Mouse (Mus musculus) bone marrow macrophage, adult 2 months (primary cell): ENCODE results near the gene Ess2. TPM values are rescaled to one million over a fixed set of nuclear protein-coding genes. Genes with fewer than 3 reads are reported as not detected.
A peak's percentile ranks its signal among the peaks of the same experiment; 100 is the strongest.

ENCODE experiments used
- H3K27ac ChIP-seq: 2 replicates; pipeline ENCODE4 v1.5.1; 2012; ENCODE audit warnings: low read depth, low read length; ENCODE audit not compliant: insufficient read depth
- H3K4me1 ChIP-seq: 2 replicates; pipeline ENCODE4 v1.6.1; 2012; ENCODE audit warnings: low read length; ENCODE audit not compliant: control insufficient read depth, insufficient read depth
- H3K4me3 ChIP-seq: 2 replicates; pipeline ENCODE4 v1.5.1; 2012; ENCODE audit warnings: mild to moderate bottlenecking, low read length, moderate library complexity; ENCODE audit not compliant: insufficient read depth
- CTCF ChIP-seq: IDR thresholded peaks from 2 replicates; pipeline ENCODE4 v1.5.1; 2012; ENCODE audit warnings: low read depth, mild to moderate bottlenecking, low read length, moderate library complexity
- POLR2A ChIP-seq: IDR thresholded peaks from 2 replicates; pipeline ENCODE4 v1.6.1; 2012; ENCODE audit warnings: mild to moderate bottlenecking, low read depth, low read length, borderline replicate concordance
- polyA plus RNA-seq: library from polyadenylated mRNA; stranded (reverse); fragments of >200 nt; gene quantifications from 2 replicates; pipeline ENCODE4 v1.2.4, GENCODE M21; 2012; ENCODE audit not compliant: missing spikeins, insufficient read depth, insufficient read length

Ess2 gene
- polyA plus RNA-seq, 1 experiment = 20.1 TPM

DNA sequence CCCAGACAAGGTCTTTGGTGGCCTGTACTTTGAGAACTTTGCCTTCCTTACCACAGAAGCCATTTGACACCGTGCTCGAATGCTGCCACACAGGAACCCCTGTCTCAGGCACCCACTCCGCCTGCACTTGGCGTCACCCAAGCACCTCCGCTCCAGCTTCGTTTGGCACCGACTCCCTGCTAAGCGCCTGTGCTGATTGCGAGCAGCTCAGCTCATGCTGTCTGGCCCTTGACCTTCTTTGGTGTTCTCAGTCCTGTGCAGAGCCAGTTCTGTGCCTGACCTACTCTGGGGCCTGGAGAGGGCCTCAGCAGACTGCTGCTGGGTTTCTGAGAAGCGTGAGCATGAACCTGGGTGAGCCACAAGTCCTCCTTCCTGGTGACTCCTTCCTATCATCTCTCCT lies 25.6 kb upstream of the Ess2 start:
- Histone ChIP-seq H3K4me1 (peaks cover 11% of the 10 kb centered on the region), H3K27ac (no peak overlapping the region), H3K4me3 (no peak overlapping the region)
- TF ChIP-seq CTCF (no peak), POLR2A (no peak)

DNA sequence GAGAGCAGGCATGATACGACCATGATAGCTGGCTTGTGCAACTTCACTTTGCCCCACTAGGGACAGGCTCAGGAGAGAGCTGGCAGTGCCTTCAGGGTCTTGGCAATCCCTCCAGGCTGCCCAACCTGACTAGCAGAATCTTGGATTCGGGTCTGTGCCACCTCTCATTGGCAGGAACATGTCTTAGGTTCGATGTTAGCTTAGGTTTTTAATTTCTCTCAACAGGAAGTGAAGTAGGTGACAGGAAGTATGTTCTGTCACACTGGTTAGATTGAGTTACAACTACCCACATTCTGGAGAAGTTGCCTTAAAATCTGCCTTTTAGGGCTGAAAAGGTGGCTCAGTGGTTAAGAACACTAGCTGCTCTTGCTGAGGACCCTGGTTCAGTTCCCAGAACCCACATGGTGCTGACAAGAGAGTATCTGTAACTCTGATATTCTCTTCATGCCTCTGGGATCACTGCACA lies 23.3 kb upstream of the Ess2 start:
- H3K27ac ChIP-seq = no peak overlapping the region
- no peak overlapping the region for H3K4me3 ChIP-seq
- TF ChIP-seq CTCF = no peak
- no peak for TF ChIP-seq POLR2A
- H3K4me1 ChIP-seq = peaks cover 11% of the 10 kb centered on the region

DNA sequence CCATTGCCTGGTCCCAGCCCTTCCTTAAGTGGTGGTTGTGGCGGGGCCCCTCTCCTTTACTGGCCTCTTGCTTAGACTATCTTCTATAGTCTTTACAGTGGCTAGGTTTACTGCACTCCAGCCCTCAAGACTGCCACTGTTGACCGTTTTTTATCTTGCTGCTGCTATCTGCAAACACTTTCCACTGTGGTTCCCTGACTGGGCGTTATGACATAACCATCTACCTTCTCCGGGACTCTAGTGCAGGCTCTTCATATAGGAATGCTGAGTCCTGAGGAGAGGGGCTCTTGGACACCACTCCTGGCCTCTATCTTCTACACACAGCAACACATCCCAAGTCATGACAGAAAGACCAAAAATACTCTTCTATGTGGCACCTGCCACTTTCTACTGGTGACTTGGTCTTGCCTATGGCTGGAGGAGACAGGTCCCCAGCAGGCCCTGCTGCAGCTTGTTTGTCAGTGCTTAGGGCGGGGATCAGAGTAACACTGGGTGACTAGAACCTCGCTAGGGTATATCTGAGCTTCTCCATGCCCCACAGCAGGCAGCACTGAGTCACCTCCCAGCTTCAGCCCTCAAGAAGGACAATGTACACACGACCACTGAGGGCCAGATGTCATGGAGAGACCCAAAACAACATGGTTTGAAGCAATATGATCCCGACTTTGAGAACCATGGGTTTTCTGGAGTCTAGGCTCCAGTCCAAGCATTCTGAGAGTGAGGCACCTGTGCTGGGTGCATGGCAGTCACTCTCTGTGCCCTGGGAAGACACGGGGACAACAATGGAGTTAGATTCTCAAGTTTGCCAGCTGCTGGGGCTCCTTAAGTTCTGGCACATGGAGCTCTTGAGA lies 22.7 kb upstream of the Ess2 start:
- Histone ChIP-seq H3K4me1 (peaks cover 15% of the 10 kb centered on the region), H3K4me3 (no peak overlapping the region), H3K27ac (no peak overlapping the region)
- TF ChIP-seq CTCF = no peak
- no peak for TF ChIP-seq POLR2A

DNA sequence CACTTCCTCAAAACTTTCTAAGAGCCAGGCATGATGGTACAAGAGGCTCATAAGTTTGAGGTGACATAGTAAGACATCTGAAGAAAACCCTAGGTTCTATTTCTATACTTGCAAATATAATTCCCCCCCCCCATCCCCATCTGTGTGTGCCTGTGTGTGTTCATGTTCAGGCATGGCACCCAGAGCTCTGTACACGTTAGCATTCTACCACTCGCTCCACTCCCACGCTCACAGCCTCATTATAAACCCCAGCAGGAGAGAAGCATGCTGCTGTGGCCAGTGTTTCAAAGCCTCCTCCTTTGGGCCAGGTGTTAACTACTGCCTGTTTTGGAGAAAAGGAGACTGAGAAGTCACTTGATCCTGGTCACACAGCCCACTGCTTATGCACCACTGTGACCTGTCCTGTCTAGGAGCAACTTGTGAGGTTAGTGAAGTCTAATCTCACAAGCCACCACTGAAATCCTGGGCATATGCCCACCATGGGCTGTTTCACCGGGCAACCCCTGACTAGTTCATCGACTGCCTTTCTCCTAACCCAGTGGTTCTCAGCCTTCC lies 20.8 kb upstream of the Ess2 start:
- no peak overlapping the region for H3K4me3 ChIP-seq
- H3K4me1 ChIP-seq = peaks cover 17% of the 10 kb centered on the region
- H3K27ac ChIP-seq = no peak overlapping the region
- no peak for TF ChIP-seq CTCF
- TF ChIP-seq POLR2A = no peak

DNA sequence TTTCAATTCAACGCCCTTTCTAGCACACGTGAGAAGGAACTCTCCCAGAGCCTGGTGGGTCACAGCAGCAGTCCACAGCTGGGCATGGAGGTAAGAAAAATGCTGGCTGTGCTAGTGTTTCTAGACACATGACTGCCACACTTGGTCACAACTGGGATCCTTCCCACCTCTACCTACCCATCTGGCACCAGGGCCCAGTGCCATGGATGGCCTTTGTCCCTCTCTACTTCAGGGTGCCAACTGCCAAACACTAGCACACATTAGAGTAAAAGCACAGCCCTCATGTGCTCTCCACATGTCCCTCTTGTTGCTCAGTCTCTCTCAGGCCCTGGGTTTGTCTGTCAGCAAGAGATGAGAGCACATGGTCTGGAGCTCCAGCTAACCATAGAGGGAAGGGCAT lies 18.5 kb upstream of the Ess2 start:
- no peak for TF ChIP-seq POLR2A
- TF ChIP-seq CTCF = no peak
- Histone ChIP-seq H3K4me1 (peaks cover 14% of the 10 kb centered on the region), H3K27ac (no peak overlapping the region), H3K4me3 (no peak overlapping the region)

DNA sequence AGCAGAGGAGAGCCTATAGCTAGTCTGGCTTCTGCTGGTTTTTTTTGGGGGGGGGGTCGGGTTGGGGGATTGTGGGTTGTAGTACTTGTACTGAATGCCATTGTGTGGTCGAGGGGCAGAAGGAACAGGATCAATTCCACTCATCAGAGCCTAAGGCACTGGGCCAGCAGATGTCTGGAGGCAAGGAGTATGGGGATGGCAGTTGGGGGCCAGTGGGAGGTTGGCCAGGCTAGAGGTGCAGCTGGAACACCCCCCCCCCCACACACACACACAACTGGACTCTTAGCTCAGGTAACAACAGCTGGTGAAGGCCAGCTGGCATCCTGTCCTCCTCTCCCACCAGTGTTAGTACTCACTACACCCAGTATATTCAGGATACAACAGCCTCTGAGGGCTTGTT lies 18.1 kb upstream of the Ess2 start:
- H3K4me1 ChIP-seq = peaks cover 10% of the 10 kb centered on the region
- TF ChIP-seq CTCF = no peak
- no peak for TF ChIP-seq POLR2A
- H3K27ac ChIP-seq = peak overlapping the region; percentile 81
- no peak overlapping the region for H3K4me3 ChIP-seq

DNA sequence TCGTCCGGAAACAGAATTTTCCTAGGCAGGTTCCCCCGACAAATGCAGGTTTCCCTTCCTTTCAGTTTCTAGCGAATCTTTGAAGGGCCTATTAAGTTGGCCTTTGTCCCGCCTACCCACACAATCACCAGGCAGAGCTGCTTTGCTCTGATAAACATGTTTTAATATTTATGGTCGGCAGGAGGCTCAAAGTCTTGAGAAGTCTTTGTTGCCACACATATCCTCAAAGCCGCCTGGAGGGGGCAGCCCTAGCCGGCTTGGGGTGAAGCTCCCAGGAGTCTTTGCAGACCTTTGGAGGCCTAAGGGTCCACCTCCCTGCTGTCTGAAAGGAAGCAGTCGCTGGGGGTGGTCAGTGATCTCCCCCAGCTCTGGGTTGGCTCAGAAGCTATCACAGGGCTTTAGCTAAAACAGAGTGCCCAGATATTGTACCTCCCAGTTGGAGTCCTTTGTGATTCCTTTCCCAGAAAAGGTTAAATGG lies 17.5 kb upstream of the Ess2 start:
- Histone ChIP-seq H3K27ac (peak overlapping the region; percentile 81), H3K4me1 (peaks cover 8% of the 10 kb centered on the region), H3K4me3 (peak overlapping the region; percentile 74)
- TF ChIP-seq CTCF (peak; percentile 43), POLR2A (no peak)

DNA sequence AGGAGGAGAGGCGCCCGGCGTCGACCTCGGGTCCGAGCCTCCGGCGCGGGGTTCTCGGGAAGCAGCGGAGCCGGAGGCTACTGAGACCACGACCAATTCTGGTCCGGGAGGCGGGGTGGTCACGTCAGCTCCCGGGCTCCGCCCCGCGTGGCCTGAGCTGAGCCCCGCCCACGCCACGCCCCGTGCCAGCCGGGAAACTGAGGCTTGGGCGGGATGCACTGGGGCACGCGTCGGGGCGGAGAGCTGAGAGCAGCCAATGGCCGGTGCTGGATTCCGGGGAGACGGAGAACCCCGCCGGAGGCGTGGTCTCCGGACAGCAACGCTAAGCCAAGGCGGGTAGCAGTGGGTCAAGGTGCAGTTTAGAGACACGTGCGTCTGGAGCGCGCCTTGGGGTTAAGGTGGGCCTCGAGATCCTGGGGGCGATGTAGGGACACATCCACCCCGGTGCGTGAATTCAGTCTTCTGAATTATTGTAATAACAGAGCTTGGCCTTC lies 17.0 kb upstream of the Ess2 start, which contains the start of gene Slc25a1:
Slc25a1 (minus strand) TSS at position 133 of the 494 bp plus-strand sequence.
- Histone ChIP-seq H3K27ac (peak within 1 kb of the TSS; percentile 81), H3K4me3 (peak within 1 kb of the TSS; percentile 74), H3K4me1 (peaks cover 8% of the 10 kb centered on the region)
- TF ChIP-seq POLR2A (no peak), CTCF (no peak)

DNA sequence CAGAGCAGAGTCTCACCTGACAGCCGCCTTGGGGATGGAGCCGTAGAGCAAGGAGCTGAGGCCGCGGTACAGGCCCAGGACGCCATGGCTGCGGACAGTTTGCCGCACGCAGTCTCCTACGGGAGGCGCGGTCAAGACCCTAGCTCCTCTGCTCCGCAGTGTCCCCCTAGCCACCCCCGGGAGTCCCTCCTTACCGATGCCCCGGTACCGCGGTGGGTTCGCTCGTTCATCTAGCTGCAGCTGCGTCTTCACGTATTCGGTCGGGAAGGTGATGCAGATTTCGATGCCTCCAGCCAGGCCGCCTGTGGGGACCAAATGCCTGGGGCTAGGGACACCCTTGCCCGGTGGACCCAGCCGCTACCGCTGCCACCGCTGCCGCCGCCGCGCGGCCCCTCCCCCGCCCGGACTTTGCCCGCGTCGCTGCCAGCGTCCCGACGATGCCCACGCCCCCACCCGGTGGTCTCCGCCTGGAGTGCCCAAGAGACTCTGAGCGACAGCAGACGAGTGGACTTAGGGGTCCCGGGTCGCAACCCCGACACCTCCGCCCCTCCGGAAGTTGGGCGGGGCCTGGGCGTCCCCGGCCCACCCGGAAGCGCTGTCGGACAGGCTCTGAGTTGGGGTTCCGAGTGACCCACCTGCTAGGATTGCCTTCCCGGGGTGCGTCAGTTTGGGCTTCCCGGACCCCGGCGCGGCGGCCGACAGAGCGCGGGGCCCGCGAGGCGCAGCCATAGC lies 16.4 kb upstream of the Ess2 start:
- peak overlapping the region; percentile 74 for H3K4me3 ChIP-seq
- peaks cover 8% of the 10 kb centered on the region for H3K4me1 ChIP-seq
- peak overlapping the region; percentile 81 for H3K27ac ChIP-seq
- TF ChIP-seq POLR2A (no peak), CTCF (no peak)

DNA sequence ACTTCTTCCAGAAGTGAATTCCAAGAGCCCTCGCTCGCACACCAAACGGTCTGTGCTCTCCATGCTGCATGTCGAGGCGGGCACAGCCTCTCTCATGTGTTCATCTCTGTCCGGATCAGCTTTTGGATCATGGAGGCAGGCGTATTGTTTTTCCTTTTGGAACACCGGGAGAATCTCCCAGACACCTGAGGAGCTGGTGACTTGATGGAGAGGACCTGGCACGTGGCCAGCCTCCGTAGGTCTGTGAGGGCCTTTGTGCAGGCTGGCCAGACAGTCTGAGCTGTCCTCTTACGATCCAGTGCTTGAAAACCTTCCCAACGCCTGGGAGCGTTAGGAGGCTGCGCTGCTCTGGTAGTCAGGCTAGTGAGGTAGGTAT lies 11.0 kb upstream of the Ess2 start:
- H3K4me1 ChIP-seq = peaks cover 10% of the 10 kb centered on the region; the same call in 1 of the 2 replicates
- TF ChIP-seq POLR2A = 0 out of 2 replicates have a peak, but pooled peaks have one; percentile 20
- no peak for TF ChIP-seq CTCF
- H3K4me3 ChIP-seq = peak overlapping the region; percentile 88
- peak overlapping the region; percentile 44 for H3K27ac ChIP-seq
